Mouse (Mus musculus) brain, embryonic 14.5 days (tissue): Measurements from ENCODE around the gene Rictor. TPM values are rescaled to one million over a fixed set of nuclear protein-coding genes. Genes with fewer than 3 reads are reported as not detected.
A peak's percentile ranks its signal among the peaks of the same experiment; 100 is the strongest.
"Not testable (repeated sequence)": the region's sequence is repeated elsewhere in the genome, so short reads cannot be mapped to it uniquely, and the experiment has no call there.

ENCODE experiments used
- DNase-seq: peaks from one replicate; pipeline ENCODE4 v3.0.0-alpha.2; 2011; ENCODE audit warnings: low read depth
- CTCF ChIP-seq: fragments of 200-500 bp; IDR thresholded peaks from 2 replicates; pipeline ENCODE4 v1.5.1; 2012; ENCODE audit warnings: inconsistent platforms, mild to moderate bottlenecking, moderate library complexity, borderline replicate concordance; ENCODE audit not compliant: insufficient read depth, insufficient read length; ENCODE audit errors: extremely low read depth
- POLR2A ChIP-seq: fragments of 200-500 bp; IDR thresholded peaks from 2 replicates; pipeline ENCODE4 v1.6.1; 2012; ENCODE audit warnings: mild to moderate bottlenecking, inconsistent platforms, borderline replicate concordance; ENCODE audit not compliant: poor library complexity, insufficient read depth, insufficient read length, severe bottlenecking; ENCODE audit errors: extremely low read depth
- polyA plus RNA-seq: library from polyadenylated mRNA; depleted of rRNA; stranded (reverse); fragments of >200 nt; gene quantifications from 2 replicates; pipeline ENCODE4 v1.2.3, GENCODE M21; 2012; rRNA removed

Rictor gene
- polyA plus RNA-seq, 1 experiment = 20.3 TPM

GRCm38 (mm10) chr15:6743723-6744122 lies 35.5 kb downstream of the Rictor start:
- DNase-seq = no peak
- no peak for TF ChIP-seq CTCF
- TF ChIP-seq POLR2A = no peak

DNA sequence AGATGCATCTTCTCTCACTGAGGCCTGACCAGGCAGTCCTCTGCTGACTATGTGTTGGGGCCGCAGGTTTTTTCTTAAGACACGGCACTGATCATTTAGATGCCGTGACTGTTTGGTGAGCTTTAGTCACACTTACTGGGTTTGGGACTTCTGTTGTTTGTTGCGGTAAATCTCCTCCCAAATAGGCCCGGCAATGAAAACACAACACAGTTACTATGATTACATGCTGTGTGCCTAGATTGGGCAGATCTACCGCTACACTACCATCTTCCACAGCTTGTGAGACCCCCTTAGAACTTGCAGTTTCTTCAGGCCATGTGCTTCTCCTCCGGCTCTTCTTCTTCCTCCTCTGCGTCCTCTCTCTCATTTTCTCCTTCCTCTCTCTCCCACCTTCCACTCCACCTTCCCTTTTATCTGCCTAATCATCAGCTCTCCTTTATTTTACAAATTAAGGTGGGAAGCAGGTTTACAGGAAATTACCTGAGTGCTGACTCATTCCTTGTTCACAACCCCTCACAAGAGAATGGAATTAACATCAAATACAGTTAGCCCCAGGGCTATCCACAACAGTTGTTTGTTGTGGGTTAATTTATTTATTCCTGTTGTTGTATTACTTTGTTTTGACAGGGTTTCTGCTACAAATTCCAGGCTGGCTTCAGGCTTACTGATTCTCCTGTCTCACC lies 38.3 kb downstream of the Rictor start:
- DNase-seq = not testable (repeated sequence)

- DNase-seq = no peak
- TF ChIP-seq POLR2A (no peak), CTCF (no peak)
Measured at GRCm38 (mm10) chr15:6747001-6747400, 38.8 kb downstream of the Rictor start.

- TF ChIP-seq POLR2A (no peak), CTCF (no peak)
- DNase-seq = no peak
Measured at GRCm38 (mm10) chr15:6754400-6754799, 46.2 kb downstream of the Rictor start.

GRCm38 (mm10) chr15:6772265-6772664 lies 64.1 kb downstream of the Rictor start:
- DNase-seq = no peak
- TF ChIP-seq POLR2A = no peak
- no peak for TF ChIP-seq CTCF

GRCm38 (mm10) chr15:6786212-6786611 lies 78.0 kb downstream of the Rictor start:
- DNase-seq = no peak
- TF ChIP-seq CTCF (no peak), POLR2A (no peak)

- no peak for DNase-seq
- TF ChIP-seq CTCF (no peak), POLR2A (no peak)
Measured at GRCm38 (mm10) chr15:6787236-6787635, 79.1 kb downstream of the Rictor start.

DNA sequence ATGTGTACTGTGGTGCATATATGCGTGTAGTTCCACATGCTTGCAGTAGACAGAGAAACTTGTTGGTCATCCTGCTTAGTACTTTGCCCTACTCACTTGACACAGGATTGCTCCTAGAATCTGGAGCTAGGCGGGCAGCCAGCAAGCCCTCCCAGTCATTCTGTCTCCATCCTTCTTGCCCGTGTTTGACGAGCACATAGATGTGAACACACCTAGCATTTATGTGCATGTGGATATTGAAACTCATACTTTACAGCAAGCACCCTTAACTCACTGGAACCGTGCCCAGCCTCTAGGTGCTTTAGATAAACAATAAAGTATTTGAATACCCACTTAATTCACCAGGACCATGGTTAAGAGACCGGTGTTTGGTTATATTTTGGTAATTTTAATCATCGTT lies 81.8 kb downstream of the Rictor start:
- TF ChIP-seq POLR2A = no peak
- no peak for TF ChIP-seq CTCF
- no peak for DNase-seq

DNA sequence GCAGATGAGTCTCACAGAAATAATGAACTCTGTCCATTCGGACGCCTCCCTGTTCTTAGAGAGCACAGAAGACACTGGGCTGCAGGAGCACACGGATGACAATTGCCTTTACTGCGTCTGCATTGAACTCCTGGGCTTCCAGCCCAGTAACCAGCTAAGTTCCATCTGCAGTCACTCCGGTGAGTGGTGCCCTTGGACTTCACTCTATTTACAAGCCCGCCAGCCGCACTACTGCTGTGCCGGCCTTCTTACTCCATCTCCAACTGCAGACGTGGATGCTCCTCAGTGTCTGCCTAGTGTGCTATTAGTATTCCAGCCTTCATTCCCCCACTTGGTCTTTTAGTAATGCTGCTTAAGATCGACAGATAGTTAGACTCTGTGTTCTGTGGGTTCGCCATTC lies 83.5 kb downstream of the Rictor start:
- DNase-seq = no peak
- TF ChIP-seq CTCF (no peak), POLR2A (no peak)

GRCm38 (mm10) chr15:6792846-6793245 lies 84.7 kb downstream of the Rictor start:
- no peak for DNase-seq
- TF ChIP-seq CTCF = no peak
- no peak for TF ChIP-seq POLR2A

DNA sequence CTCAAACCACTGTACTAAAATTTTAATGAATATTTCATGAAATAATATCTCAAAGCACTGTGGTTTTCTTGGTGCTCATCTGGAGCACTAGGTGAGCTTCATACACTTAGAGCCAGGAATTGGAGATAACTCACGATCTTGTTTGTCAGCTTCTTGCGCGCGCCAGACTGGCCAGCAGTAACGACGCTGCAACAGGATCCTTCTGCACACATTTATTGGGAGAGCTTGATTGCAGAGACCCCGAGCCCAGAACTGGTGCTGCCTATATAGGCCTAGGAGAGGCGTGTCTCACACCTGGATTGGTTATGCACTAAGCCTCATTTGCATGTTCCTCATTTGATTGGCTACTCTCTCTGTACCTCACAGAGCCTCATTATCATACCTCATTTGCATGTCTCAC lies 93.0 kb downstream of the Rictor start:
- not testable (repeated sequence) for DNase-seq

GRCm38 (mm10) chr15:6815807-6816206 lies 107.6 kb downstream of the Rictor start:
- no peak for TF ChIP-seq POLR2A
- TF ChIP-seq CTCF = no peak
- no peak for DNase-seq

- TF ChIP-seq CTCF = peak; percentile 43; the same call in 1 of the 2 replicates
- no peak for TF ChIP-seq POLR2A
- peak; percentile 48 for DNase-seq
Measured at GRCm38 (mm10) chr15:6840199-6840598, 132.0 kb downstream of the Rictor start.

GRCm38 (mm10) chr15:6849851-6850250 lies 141.7 kb downstream of the Rictor start:
- TF ChIP-seq POLR2A (no peak), CTCF (no peak)
- no peak for DNase-seq

Other genes with a start within 250 kb of the Rictor start
- 2.6 and 4.2 TPM in 2 replicates for gene Fyb, start 185.5 kb upstream of the Rictor start, polyA plus RNA-seq
- gene Osmr, start 166.6 kb downstream of the Rictor start, polyA plus RNA-seq = 1.1 and 2.1 TPM in 2 replicates